Mouse (Mus musculus) natural killer cell, adult 2 months (primary cell): Measurements from ENCODE around the gene Chrm3.
"Not testable (repeated sequence)": the region's sequence is repeated elsewhere in the genome, so short reads cannot be mapped to it uniquely, and the experiment has no call there.

Experiments
- DNase-seq, 2 experiments: peaks; one replicate each; pipeline ENCODE4 v3.0.0; 2022; ENCODE audit warnings: low spot score in 2 of 2

Chrm3 gene

DNA sequence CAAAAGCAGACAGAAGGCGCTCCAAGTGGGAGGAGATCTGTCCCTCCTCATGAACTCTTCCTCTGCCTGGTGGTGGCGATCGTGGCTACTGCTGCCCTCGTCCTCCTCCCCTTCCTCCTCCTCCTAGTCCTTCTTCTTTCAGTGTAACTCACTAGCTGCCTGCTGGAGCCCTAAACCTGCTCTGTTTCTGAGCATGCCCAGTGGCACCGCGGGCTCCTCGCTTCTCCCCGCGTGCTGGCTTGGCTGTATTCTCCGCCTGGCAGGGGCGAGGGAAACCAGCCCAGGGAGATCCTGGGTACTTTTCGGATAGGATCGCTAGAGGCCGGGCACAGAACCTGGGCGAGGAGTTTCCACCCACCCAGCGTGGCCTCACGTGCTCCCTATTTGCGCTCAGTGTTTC lies at the start of gene Chrm3:
Gene Chrm3 (minus strand): TSS at position 71 of the 400 bp plus-strand sequence.
- DNase-seq, result no peak

DNA sequence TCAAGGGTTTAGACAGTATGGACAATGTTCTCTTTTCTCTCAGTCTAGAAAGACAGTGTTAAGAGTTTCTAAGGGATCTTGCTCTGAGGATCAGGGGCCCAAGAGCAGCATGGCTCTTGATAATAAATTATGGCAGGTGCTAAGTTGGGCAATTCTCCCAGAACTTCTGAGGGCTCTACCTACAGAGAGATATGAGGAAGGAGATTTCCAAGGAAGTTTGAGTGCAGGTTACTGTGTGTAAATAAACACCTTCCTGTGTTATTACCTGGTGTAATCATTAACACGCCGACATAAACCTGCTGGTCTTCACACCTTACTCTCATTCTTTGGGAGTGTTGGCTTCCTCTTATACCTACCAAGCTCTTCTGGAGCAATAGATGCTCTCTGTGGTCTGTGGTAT lies 33.7 kb upstream of the Chrm3 start:
- no peak for DNase-seq

DNA sequence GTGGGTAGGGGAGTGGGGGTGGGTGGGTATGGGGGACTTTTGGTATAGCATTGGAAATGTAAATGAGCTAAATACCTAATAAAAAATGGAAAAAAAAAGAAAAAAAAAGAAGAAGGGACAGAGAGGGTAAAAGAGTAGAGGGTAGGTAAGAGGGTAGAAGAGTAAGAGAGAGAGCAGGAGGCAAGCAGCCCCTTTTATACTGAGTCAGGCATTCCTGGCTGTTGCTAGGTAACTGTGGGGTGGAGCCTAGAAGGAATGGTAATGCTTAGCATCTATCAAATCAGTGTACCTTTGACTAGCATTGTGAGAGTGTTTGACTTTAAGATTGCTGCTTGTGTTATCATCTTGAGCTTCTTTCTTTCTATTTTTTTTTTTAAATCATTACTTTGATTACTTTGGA lies 14.8 kb upstream of the Chrm3 start:
- DNase-seq, result not testable (repeated sequence)

- no peak for DNase-seq
These were observed 400 bp downstream of the Chrm3 start for GRCm38 (mm10) chr13:10360199-10360694.

- no peak for DNase-seq
These were observed 990 bp downstream of the Chrm3 start for GRCm38 (mm10) chr13:10359516-10360198.

GRCm38 (mm10) chr13:10355796-10356195 lies 4.9 kb downstream of the Chrm3 start:
- DNase-seq, result no peak

DNA sequence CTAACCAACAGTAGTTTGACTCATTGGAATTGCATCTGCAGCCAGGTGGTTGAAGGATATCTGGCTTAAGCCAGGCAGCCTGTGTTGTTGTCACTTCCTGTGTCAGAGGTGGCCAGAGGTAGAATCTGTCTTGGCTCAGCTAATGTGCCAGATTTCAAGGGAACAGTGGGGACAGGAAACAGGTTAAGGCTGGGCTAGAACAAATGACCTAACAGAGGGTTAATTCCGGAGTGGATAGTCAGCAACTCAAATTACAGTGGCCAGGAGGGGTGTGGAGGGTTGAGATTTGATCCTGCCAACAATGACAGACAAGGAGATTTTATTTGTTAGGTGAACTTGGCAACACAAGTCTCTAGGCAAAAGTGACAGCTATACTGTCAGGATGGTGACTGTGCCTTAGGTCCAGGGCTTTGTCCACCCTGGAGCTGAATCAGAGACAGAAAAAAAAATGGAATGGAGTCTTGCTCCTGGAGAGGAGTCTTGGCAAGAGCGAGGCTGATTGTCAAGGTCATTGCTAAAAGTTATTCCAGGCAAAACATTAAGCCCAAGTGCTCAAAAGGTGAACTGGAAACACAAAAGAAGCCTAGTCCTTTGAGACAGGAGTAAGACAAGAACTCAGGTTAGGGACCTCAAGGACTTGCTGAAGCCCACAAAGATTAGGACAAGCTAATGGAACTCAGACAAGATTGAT lies 5.6 kb downstream of the Chrm3 start:
- DNase-seq, result no peak

DNA sequence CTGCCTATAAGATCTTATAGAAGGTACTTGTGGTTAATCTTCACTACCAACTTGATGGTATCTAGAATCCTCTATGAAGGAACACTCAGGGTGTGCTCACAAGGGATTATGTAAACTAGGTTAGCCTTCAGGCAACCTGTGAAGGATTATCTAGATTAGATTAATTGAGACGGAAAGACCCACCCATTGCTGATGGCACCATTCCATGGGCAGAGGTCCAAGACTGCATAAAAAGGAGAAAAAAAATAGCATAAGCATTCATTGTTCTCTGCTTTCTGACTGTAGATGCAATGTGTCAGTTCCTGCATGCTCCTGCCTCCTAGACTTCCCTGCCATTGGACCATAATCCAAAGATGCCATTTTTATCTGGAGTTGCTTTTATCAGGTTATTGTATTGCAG lies 8.5 kb downstream of the Chrm3 start:
- no peak for DNase-seq

DNA sequence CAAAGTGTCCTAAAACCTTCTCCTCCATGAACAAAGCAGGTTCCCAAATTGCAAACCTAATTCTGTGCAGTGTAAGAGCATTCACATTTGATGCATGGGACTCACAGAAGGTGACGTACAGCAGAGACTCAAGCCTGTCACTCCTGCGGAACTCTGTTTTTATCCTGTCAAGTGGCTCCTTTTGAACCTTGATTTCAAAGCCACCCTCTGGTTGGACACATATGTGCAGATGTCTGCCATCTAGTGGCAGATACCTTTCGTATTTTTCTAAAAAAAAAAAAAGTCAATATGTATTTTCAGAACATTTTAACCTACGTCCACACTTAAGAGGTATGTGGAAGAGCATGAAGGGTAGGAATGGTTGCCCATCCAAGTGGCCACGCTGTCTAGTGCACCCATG lies 16.3 kb downstream of the Chrm3 start:
- no peak for DNase-seq

- DNase-seq, result no peak
These were observed 25.1 kb downstream of the Chrm3 start for GRCm38 (mm10) chr13:10335558-10335957.

DNA sequence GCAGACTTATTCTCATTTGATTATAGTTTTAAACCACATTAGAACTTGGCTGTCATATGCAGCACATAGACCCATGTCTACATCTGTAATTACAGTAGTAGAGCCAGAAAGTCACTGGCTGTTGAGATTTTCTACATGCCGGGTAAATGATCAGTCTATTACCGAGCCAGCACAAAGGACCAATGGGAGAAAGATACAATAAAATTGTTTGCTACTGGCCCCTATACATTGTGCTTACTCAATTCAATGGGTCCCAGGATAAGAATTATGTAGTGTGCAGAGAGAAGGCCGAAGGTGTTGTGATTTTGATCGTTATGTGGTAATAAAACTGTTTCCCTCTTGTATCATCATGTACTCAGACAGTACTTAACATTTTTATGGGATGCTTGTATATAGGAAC lies 27.9 kb downstream of the Chrm3 start:
- DNase-seq, result no peak

- no peak for DNase-seq
These were observed 50.8 kb downstream of the Chrm3 start for GRCm38 (mm10) chr13:10309811-10310210.

DNA sequence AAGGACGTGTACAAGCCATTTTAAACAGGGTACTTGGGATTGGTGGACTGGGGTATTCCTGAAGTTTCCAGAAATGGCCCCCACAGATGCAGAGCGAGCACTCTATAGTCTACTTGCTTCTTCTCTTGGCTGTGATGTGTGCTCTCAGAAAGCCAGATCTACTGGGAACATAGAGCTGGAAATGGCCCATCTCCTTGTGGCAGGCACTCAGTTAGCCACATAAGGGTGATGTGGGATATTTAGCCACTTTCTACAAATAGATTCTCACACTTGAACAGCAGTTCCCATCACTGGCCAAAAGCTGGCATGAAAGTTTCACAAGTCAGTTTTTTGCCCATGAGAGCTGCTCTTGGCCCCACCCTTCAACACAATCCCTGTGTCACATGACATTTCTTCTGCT lies 65.5 kb downstream of the Chrm3 start:
- DNase-seq, result no peak

- no peak for DNase-seq
These were observed 76.3 kb downstream of the Chrm3 start for GRCm38 (mm10) chr13:10284331-10284730.

DNA sequence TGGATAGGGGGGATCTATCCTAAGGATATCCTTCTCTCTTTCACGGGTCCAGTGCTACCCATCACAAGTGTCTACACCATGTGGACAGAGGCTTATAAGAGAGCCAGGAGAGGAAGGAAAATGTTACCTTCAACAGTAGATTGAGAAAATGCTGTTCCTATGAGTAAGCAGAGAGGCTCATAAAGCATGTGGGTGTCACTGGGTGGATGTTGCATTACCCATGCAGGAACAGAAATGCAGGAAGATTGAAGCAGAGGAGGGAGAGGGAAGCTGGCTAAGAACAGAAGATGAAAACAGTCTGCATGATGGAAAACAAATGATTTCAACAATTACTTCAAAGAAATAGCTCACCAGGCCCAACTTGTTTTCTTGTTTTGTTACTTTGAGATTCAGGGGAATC lies 85.7 kb downstream of the Chrm3 start:
- no peak for DNase-seq

DNA sequence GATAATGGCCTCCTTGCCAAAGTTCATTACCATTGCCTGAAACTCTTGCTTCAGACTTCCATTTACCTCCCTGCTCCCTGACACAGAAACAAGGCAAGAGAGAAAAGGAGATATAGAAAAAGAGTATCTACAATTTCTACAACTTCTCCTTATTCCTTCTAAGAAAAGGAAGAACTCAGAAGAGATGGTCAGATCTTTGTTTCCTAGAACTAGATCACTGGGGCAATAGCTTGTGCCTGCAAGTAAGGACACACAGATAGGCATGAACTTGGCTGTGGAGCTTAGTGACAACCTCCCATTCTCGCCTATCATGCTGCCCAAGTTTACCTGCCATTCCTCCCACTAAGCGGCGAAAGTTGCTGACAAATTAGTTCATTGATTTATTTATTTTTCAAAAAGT lies 96.9 kb downstream of the Chrm3 start:
- DNase-seq, result no peak

DNA sequence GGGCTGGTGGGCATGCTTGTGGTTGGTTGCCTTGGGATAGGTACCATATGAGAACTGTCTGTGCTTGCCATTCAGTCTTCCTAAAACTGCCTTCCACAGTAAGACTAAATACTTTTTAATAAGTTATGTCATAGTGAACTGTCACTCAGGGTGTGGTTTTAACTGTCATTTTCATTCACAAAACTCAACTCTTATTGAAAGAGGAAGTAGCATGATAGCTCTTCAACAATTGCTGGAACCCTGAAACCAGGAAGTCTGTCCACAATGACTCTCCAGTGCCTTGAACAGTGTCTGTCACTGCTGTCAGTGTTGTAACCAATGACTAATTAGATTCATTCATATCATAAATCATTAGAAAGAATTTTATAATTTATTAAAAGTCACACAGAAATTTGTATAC lies 107.6 kb downstream of the Chrm3 start:
- DNase-seq, result no peak

GRCm38 (mm10) chr13:10251499-10252179 lies 109.0 kb downstream of the Chrm3 start:
- no peak for DNase-seq

DNA sequence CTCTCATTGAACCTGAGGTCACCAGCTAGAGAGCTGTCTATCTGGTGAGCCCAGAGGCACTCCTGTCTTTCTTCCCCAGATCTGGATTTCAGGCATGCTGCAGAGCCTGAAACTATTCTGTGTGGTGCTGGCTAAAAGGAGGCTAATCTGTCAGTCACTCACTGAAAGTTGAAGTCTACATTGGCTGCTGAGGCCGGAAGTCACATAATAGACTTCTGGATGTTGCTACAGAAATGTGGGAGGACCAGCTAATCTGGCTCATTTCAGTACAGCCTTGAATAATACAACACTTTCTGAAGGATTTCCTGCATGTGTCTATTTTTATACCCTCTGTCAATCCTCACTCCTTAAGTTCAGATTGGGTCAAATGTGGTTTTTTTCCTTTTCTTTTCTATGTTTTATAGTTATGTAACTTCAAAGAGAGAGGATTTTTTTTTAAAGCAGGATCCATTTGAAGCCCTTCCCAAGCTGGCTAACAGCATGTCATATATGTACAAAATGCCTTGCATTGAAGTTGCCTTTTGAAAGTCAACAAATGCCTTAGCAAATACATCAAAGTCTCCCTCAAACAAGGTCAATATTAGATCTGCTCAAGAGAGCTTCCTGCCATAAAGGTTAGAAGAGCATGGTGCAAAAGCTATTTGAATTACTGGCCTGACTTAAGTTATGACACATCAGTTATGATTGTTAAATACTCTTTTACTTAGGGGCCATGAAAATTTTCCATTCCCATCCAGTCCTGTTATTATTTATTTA lies 116.2 kb downstream of the Chrm3 start:
- DNase-seq, result no peak

DNA sequence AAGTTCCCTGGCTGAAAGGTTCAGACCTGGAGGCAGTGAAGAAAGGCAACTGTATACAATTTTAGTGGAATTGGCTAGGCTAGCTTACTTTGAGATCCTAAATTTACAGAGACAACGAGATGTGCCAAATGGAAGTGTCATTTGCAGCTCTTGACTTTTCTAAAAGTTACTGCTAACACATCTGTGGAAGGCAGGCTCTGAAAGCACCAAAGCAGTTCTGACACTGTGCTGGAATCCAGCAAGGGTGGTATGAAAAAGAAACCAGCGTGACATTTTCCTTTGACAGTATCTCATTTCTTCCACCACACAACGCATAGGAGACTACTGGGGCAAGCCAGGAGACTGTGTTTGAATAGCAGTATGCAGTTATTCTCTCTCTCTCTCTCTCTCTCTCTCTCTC lies 120.4 kb downstream of the Chrm3 start:
- no peak for DNase-seq

GRCm38 (mm10) chr13:10239825-10240224 lies 120.8 kb downstream of the Chrm3 start:
- no peak for DNase-seq

DNA sequence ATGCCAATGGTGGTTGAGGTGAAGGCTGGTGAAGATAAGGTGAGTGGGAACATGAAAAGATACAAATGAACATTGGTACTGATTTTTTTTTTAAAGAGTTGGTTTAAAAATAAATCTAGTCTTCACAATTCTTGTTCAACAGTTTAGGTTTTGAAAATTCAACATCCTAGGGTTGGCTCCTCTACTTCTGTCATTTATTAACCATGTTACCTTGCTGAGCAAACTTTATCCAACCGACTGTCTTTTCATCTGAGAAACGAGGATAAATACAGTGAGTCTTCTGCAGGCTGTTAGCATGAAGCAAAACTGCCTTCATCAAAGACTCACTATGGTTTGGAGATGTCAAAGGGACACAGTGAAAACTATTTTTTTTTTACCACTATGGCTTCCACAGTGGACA lies 123.0 kb downstream of the Chrm3 start:
- DNase-seq, result no peak
